Mouse (Mus musculus): Measurements from ENCODE around the gene Slc7a14.

The Slc7a14 gene

DNA sequence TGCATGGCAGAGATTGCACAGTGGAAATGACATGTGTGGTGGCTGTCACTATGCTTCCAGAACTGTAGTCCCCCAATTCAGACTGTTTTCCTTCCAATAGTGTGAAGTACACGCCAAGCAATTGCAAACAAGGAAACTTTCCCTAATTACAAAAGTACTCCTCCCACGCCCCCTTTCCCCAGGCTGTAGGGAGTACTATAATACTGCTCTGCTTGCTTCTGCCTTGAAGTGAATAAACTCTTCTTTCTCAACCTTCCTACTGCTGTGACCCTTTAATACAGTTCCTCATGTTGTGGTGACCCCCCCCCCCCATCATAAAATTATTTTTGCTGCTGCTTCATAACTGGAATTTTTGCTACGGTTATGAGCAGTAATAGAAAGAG lies 49.2 kb downstream of the Slc7a14 start:
- in situ Hi-C loops (cut with MboI, MseI) = no loop called here

DNA sequence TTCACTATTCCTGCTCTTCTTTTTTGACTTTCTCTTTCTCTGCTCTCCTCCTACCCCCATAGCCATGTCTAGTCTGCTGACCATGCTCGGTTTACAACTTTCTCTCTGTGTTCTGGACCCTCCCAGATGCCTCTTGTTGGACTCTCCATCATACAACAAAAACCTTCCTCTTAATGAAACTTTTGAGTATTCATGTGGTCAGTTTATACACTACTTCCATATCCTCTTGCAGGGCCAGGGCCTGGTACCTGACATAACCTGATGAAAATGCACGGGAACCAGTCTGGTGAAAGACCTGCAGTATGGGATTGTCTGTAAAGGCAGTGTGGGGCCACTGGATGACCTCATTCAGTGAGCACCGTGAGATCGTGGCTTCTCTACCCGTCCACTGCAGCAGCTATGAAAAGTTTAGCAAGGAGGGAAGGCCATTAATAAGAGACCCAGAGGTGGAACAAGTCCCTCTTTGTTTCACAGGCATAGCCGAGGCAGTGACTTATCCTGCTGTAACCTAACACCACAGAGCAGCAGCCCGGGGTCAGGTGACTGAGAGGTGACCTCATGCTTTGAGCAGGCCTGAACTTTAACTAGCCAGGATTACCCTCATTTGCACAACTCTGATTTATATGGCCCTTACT lies 49.7 kb downstream of the Slc7a14 start:
- in situ Hi-C loops (cut with MboI, MseI) = no loop called here

DNA sequence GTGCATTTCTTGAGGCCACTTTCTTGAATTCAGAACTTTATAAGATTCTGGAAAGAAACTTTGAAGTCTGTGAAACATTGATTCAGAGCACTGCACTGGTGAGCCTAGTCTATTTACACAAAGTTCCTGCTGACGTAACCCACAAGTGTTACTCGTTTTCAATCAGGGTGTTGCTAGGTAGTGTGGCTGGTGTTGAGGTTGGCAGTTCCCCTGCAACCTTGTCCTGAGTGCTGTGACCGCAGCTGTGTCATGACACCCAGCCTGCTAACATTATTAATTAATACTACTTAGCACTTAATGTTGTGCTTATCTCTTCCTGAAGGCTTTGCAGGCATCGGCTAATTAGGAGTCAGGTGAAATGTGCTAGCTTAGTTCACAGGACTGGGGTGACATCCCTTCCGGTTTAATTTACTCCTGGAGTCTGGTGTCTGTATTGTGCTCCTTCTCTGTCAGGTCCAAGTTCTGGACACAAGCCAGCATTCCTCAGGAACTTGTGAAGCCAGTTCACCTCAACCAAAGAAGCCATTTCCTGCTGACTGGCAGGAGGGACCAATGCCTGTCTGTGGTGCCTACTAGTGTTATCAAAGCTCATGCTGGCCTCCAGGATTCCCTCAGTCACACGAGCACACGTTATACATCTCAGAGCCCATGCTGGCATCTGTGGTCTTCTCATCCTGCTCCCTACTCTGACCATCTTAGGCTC lies 50.5 kb downstream of the Slc7a14 start:
- in situ Hi-C loops (cut with MboI, MseI) = no loop called here

DNA sequence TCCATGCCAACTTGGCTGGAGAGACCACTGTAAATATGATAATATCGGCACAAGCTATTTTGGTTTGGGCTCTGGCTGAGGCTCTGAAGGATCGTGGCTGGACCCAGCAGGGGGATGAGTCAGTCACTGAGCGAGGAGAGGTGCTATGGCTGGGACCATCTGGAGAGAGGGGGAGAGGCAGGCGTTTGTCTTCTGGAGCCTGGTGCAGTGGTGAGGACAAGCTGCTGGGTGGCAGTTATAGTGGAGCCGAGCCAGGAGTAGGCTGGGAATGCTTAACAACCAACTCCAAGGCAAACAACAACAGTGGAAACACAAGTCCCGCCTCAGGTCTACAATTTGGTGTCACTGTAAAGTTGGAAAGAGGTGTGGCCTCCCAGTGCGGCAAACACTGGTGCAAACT lies 55.8 kb downstream of the Slc7a14 start:
- in situ Hi-C loops (cut with MboI, MseI) = no loop called here

DNA sequence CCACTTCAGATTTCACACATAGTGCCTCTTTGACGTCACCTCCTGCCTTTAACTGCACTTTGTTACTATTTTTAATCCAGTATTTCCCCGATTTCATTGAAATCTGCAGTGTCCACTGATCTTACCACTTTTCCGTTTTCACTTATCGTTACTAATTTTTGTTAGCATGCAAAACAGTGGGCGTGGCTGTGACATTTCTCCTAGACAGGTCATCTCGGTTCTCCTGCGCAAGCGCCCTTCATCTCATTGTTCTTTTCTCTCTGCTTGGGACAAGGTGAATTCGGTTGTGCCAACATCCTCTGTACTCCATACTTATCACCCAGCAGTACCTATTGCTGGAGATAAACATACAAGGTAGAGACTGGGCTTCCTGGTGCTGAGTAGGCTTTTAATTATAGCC lies 56.3 kb downstream of the Slc7a14 start:
- in situ Hi-C loops (cut with MboI, MseI) = no loop called here

DNA sequence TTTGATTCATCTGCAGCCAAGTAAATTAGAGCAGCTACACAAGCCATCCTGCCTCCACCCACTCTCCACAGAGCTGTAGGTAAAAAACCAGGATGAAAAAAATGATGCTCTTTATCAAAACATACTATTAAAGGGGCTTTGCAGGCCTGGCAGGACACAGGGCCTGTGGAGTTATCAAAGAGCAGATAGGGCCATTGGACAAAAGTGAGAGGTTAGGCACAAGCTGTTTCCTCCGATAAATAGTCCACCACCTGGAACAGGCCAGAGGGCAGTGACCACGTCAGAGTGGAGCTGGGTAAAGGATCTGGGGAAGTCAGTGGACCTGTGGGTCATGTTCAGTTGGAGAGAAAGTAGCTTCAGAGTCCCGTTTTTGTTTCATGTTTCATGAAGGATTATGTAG lies 57.6 kb downstream of the Slc7a14 start:
- in situ Hi-C loops (cut with MboI, MseI) = no loop called here

DNA sequence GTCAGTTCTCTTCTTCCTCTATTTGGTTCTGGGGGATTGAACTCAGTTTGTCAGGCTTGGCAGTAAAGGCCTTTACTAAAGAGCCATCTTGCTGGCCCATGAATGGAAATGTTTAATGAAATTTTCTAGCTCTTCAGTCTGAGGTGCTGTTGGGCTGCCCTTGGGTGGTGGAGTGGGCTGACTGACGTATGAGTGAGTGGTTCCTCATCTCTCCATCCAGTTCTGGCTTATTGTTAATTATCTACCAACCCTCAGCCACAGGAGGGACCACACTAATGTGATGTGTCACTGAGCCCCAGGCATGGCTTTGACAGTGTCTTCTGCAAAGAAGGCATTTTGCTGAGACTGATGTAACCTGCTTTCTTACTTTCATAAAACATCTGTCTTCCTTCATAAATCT lies 66.7 kb downstream of the Slc7a14 start:
- in situ Hi-C loops (cut with MboI, MseI) = no loop called here

DNA sequence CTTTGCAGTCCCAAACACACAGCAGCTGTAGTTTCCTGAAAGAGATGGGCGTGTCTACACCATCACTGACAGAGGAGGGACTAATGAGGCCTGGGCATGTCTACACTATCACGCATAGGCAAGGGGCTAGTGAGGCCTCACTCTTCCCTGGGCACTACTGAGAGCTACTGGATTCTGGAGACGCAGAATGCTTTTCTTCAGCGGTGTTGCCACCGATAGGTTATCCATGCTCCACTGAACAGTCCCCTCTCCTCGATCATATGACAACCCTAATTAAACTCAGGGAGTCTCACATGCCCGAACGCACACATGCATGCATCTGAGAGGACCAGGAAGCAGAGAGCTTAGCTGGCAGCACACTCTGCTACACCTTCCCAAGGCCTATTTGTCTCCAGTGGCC lies 69.3 kb downstream of the Slc7a14 start:
- in situ Hi-C loops (cut with MboI, MseI) = no loop called here

DNA sequence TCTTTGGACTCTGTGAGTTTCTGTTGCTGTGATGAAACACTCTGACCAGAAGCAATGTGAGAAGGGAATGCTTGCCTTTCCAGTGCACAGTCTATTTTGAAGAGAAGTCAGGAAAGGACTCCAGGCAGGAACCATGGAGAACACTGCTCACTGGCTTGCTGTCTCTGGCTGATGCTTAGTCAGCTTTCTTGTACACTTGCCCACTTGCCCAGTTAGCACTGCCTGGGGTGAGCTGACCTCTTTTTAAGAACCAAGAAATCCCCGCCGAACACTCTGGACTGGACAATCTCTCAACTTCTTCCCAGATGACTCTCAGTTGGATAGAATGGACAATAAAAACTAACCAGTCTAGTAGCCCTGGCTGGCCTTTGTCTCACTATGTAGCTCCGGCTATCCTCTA lies 70.5 kb downstream of the Slc7a14 start:
- in situ Hi-C loops (cut with MboI, MseI) = no loop called here

DNA sequence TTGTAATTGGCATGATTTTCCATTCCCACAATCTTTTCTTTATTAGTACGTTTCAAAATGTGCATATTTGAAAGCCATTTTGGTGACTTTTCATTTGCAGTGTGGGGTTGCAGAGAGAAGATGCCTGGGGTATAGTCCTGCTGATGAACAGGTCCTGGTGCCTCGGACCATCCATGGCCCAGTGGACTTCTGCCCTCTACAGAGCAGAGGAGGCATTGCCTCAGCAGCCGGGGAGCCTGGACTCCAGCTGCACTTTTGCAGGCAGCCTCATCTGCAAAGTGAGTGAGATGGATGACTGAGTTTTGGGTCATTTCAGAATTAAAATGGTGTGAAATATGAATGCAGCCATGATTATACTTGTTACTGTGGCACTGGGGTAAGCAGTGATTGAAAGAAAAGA lies 72.2 kb downstream of the Slc7a14 start:
- in situ Hi-C loops (cut with MboI, MseI) = no loop called here

DNA sequence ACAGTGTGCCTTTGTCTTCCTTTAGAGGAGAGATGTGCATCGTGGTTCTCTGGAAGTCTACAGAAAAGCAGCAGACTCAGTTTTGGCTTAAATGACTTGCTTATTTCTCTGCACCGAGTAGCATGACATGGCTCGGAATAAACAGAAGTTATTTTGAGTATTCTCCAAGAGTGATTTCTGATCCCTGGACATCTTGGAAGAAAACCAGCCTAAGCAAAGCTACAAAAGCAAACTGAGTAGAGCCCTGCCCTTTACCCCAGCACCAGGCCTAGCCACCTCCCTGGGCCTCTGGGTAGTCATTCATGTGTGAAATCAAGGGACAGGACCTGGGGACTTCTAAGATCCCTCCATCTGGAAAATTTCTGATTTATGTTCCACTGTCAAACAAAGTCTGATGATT lies 74.0 kb downstream of the Slc7a14 start:
- in situ Hi-C loops (cut with MboI, MseI) = no loop called here

DNA sequence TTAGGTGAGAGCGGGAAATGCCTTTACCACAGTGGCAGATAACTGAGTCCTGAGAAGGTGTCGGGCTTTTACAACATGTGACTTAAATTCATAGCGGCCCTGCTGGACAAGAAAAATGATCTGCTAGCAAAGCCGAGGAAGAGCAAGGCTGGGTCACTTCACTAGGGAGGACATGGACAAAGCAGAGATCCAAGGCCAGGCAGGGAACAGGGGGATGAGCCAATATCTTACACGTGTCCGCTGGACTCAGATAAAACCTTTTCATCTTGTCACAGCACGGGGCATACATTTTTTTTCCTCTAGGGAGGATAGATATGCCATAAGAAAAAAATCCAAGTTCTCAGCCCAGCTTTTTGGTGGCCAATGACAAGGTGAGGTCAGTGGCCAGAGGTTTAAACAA lies 75.8 kb downstream of the Slc7a14 start:
- in situ Hi-C loops (cut with MboI, MseI) = no loop called here

DNA sequence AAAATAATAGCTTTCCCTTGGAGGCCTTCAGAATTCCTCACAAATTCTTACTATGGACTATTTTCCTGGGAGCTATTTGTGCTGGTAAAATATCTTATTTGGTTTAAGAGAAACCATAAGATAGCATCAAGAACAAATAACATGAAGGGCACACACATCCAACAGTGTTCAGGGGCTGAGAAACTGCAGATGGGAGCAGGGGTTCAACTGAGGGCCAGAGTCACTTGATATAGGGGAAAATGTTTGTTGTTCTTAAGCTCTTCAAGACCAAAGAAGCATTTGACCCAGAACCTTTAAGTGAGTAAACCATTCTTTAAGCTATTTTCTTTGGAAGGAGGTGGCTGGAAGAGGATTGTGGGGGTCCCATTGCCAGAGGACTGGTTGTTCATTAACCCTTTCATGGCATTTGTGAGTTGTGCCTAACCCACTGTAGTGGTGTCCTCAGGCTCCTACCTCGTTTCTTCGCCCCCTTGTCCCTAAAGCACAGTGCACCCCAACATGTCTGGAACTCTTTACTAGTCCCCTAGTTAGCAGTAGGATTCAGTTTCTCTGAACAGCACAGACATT lies 76.3 kb downstream of the Slc7a14 start:
- in situ Hi-C loops (cut with MboI, MseI) = no loop called here

DNA sequence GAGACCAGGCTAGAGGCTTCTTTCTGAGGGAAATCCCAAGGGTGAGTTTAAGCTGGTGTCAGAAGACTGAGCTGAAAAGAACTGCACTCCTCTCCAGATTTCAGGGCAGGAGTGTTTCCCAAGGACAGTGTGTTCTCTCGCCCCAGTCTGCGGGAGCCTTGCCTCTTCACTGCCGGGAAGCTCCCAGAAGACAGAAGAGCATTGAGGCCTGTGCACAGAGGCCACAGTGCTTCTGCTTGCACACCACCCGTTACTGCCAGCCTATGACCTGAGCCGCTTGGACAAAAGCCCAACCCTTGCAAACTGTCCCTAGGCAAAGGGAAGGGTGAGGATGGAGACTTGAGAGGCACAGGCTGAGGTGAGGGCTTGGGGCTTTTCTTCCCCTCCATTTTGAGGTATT lies 80.9 kb downstream of the Slc7a14 start:
- in situ Hi-C loops (cut with MboI, MseI) = no loop called here

DNA sequence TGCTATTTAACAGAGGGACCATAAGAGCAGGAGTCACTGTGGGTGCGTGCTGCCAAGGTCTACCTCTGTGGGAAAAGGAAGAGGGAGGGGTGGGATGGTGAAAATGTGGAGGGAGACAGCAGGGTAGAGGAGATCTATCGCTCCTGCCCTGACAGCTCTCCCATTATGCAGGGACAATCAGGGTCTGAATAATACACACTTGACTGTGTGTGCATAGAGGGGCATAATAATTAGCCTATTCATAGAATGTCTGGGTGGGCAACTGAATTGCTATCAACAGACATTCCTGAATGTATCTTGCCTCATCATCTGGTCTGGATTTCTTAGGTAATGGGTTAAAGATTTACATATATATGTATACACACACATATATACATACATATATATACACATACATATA lies 81.7 kb downstream of the Slc7a14 start:
- in situ Hi-C loops (cut with MboI, MseI) = no loop called here

DNA sequence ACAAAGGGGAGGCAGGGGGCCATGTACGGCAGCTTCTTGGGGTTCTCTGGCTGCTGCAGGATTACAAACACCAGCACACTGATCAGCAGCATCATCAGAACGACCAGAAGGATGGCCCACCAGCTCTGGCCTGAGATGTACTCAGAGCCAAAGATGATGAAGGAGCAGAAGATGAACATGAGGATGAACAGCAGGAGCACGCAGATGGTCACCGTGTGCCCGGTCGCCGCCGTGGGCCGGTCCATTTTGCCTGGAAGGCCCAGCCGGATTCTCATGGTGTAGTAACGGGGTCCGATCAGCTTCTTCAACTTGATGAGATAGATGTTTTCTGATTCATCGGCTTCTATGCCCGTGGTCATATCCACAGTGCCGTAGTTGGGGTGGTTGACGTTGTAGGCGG lies 86.6 kb downstream of the Slc7a14 start:
- in situ Hi-C loops (cut with MboI, MseI) = no loop called here

DNA sequence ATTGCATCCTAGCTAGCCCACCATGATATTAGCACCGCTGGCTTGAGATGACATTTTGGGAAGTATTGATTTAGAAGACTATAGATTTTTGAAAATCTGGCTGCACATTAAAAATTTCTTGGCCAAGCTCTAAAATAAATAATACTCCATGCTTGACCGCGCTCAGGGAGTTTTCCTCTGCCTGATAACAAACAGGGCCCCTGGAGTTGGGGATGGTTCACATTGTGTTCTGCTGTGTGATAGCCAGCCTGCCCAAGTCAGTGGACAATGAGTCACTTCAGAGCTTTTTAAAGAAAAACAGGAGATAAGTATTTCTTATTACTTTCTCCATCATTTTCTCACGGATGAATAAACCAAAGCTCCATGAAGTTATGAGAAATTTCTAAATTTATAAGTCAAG lies 90.1 kb downstream of the Slc7a14 start:
- in situ Hi-C loops (cut with MboI, MseI) = no loop called here

DNA sequence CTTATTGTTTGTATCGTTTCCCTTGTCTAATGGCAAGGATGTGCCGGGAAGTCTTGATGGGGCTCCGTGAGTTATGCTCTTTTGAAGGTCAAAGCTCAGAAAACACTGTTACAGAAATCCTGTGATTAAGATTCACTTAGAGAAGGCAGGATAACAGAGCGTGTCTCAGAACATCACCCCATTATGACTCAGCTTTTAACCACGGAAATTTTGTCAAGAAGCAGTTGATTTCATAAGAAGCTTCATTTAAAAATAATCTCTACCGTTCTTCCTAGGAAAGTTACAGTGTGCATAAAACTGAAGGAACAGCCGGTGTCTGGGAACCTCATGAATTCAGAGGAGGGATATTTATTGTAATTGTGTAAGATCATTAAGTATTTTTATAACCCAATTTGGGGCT lies 90.7 kb downstream of the Slc7a14 start:
- in situ Hi-C loops (cut with MboI, MseI) = no loop called here

DNA sequence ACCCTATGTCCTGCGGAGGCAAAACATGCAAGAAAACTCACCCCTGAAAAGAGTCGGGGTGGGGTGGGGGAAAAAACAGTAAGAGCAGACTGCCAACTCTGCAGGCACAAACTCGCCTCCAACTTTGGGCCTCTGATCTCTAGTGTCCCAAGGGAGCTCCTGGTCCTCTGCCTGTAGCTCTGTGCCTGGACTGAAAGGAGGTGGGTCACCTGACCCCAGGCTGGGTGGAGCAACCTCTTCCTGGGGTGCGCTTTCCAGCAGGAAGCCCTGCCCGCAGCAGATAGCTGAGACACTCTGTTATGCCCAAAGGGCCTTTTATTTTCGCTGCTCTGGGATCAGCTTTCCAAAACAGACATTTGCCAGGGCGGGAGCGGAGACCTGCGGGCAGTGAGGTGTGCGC lies 92.7 kb downstream of the Slc7a14 start:
- in situ Hi-C loops (cut with MboI, MseI) = no loop called here

DNA sequence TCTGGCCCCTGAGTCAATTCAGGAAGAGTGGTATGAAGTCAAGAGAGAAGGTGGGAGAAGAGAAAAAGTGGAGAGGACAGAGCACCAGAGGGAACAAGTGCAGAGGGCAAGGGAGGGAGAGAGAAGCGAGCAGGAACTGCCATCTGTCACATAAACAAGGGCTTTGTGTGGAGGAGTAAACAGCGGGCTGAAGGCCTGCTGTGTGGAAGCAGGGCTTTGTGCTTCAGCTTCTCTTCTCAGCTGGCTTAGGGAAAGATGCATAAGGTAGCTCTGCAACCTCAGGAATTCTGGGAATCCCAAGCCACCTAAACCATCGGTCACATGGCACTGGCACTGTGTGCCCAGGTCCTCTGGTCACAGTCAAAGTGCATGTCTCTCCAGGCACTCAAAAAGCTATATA lies 96.4 kb downstream of the Slc7a14 start:
- in situ Hi-C loops (cut with MboI, MseI) = no loop called here

DNA sequence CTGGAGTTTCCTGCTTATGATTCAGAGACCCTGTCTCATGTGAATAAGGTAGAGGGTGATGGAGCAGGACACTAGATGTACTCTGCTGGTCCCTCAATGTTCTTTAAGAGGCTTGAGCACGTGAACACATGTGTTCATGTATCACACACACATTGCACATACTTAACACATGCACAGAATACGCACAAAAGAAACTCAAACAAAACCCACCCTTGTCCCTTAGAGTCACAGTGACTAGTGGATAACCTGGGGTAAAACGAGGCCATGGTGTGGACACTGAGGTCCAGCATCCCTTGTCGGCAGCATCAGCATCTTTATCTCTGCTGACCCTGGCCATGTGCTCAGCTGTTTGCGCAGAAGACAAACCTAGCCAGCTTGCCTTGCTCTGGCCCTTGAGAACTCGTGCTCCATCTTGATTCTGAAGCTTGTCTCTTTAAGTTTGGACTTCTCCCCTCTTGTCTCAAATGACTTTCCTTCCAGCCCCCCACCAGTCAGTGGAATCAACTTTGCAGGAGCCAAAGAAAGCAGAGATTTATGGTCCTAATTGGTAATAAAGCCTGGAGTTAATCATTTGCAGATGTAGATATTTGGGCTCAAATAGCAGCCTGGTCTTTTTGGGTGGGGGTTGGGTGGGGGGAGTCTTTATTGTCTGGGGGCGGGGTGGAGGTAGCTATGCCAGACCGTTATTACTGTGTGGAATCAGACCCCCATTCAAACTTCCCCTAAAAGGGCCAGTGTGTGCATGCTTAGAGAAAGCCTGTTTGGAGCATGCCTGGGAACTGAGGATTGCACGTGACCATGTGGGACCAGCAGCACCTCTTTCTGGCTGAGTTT lies 97.8 kb downstream of the Slc7a14 start:
- in situ Hi-C loops (cut with MboI, MseI) = no loop called here

DNA sequence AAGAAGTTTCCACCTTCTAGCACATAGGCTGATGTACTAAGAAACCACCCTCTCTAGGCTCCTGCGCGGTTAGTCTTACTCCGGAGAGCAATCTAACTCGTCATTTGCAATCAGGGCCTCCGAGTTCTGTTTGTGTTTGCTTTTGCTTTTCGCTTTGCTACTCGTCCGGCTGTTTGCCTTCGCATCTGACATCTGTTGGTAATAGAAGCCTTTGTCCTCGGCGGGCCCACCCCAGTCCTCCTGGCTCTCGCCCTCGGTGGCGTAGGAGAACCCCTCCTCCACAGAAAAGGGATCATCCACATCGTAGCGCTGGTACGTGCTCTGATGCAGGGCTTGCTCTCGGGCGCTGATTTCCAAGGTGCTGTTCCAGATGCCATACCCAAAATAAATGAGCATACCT lies 101.2 kb downstream of the Slc7a14 start:
- in situ Hi-C loops (cut with MboI, MseI) = no loop called here

All from T-helper 2 cell (primary cell).